Mouse (Mus musculus): ENCODE measurements around the gene Mfn2.

- no peak for TF ChIP-seq CTCF (IDR thresholded peaks at IDR 0.05; ENCODE audit: control insufficient read depth, insufficient read depth, insufficient replicate concordance, low read depth, low read length)
- TF ChIP-seq POLR2A (IDR thresholded peaks at IDR 0.05; ENCODE audit: control insufficient read depth, low read depth, low read length): no peak
These were observed 8.1 kb downstream of the Mfn2 start for GRCm38 (mm10) chr4:147896411-147896810.
